Mouse (Mus musculus): Measurements from ENCODE around the gene Cul9.

Cul9 gene

GRCm38 (mm10) chr17:46553469-46553868, 7.3 kb upstream of the Cul9 start:
- no peak for DNase-seq (ENCODE audit: low spot score)

- peak; percentile 92 for DNase-seq (ENCODE audit: low spot score)
These were observed 6.7 kb upstream of the Cul9 start for GRCm38 (mm10) chr17:46552841-46553423.

GRCm38 (mm10) chr17:46552151-46552550, 6.0 kb upstream of the Cul9 start:
- no peak for DNase-seq (ENCODE audit: low spot score)

- no peak for DNase-seq (ENCODE audit: low spot score)
These were observed 5.2 kb upstream of the Cul9 start for GRCm38 (mm10) chr17:46551369-46551768.

GRCm38 (mm10) chr17:46550904-46551303, 4.7 kb upstream of the Cul9 start:
- DNase-seq (ENCODE audit: low spot score), result no peak

GRCm38 (mm10) chr17:46549642-46550041, 3.5 kb upstream of the Cul9 start:
- no peak for DNase-seq (ENCODE audit: low spot score)

GRCm38 (mm10) chr17:46549193-46549592, 3.0 kb upstream of the Cul9 start:
- no peak for DNase-seq (ENCODE audit: low spot score)

- no peak for DNase-seq (ENCODE audit: low spot score)
These were observed 2.6 kb upstream of the Cul9 start for GRCm38 (mm10) chr17:46548741-46549140.

GRCm38 (mm10) chr17:46547923-46548322, 1.7 kb upstream of the Cul9 start:
- DNase-seq (ENCODE audit: low spot score), result no peak

- DNase-seq (ENCODE audit: low spot score), result no peak
These were observed 807 bp upstream of the Cul9 start for GRCm38 (mm10) chr17:46546995-46547394.

GRCm38 (mm10) chr17:46546591-46546990, 403 bp upstream of the Cul9 start:
- DNase-seq (ENCODE audit: low spot score), result no peak

- DNase-seq (ENCODE audit: low spot score), result no peak
These were observed 2.5 kb downstream of the Cul9 start for GRCm38 (mm10) chr17:46543661-46544060.

- no peak for DNase-seq (ENCODE audit: low spot score)
These were observed 20.4 kb downstream of the Cul9 start for GRCm38 (mm10) chr17:46525579-46526307.

GRCm38 (mm10) chr17:46525065-46525464, 21.1 kb downstream of the Cul9 start:
- no peak for DNase-seq (ENCODE audit: low spot score)

GRCm38 (mm10) chr17:46521963-46522668, 24.1 kb downstream of the Cul9 start:
- no peak for DNase-seq (ENCODE audit: low spot score)

- DNase-seq (ENCODE audit: low spot score), result no peak
These were observed 25.0 kb downstream of the Cul9 start for GRCm38 (mm10) chr17:46521174-46521573.

GRCm38 (mm10) chr17:46520385-46520979, 25.7 kb downstream of the Cul9 start:
- DNase-seq (ENCODE audit: low spot score), result no peak

- no peak for DNase-seq (ENCODE audit: low spot score)
These were observed 26.2 kb downstream of the Cul9 start for GRCm38 (mm10) chr17:46519971-46520370.

GRCm38 (mm10) chr17:46513329-46513728, 32.9 kb downstream of the Cul9 start:
- DNase-seq (ENCODE audit: low spot score), result no peak

GRCm38 (mm10) chr17:46511059-46511710, 35.0 kb downstream of the Cul9 start:
- no peak for DNase-seq (ENCODE audit: low spot score)

GRCm38 (mm10) chr17:46505617-46506016, 40.6 kb downstream of the Cul9 start:
- DNase-seq (ENCODE audit: low spot score), result no peak
